Mouse (Mus musculus) embryonic fibroblast, embryonic 13.5 days (primary cell): ENCODE measurements around the gene Gdpgp1.

Experiments
- CTCF ChIP-seq: IDR thresholded peaks from 2 replicates; pipeline ENCODE4 v1.5.1; 2011; ENCODE audit warnings: mild to moderate bottlenecking, control low read depth, low read length, moderate library complexity, borderline replicate concordance; ENCODE audit not compliant: insufficient read depth
- POLR2A ChIP-seq: IDR thresholded peaks from 2 replicates; pipeline ENCODE4 v1.6.1; 2011; ENCODE audit warnings: low read depth, mild to moderate bottlenecking, control low read depth, low read length, moderate library complexity

- no peak for TF ChIP-seq CTCF
- TF ChIP-seq POLR2A, result 0 out of 2 replicates have a peak, but pooled peaks have one; percentile 43
Measured at GRCm38 (mm10) chr7:80246148-80246721, 13.6 kb downstream of the Gdpgp1 start, which contains the start of gene Ttll13.
